Mouse (Mus musculus) MEL (cell line): ENCODE results near the gene Crebzf. TPM values are rescaled to one million over a fixed set of nuclear protein-coding genes. Genes with fewer than 3 reads are reported as not detected.

Experiments
- DNase-seq: peaks from one replicate; pipeline ENCODE4 v3.0.0; 2011; ENCODE audit warnings: low read depth, low spot score
- H3K27ac ChIP-seq: 2 replicates; pipeline ENCODE4 v1.5.1; 2012; ENCODE audit warnings: low read depth, mild to moderate bottlenecking, control low read depth, low read length, moderate library complexity; ENCODE audit not compliant: control insufficient read depth
- H3K27me3 ChIP-seq, 2 experiments: fragments of 150-350 bp in 1 of 2; sonication (generic) in 1 of 2; 2 replicates each; pipeline ENCODE4 v1.6.1; 2012; ENCODE audit warnings: low read length in 2 of 2, mild to moderate bottlenecking in 2 of 2, improper control_type of control experiment in 1 of 2, moderate library complexity in 1 of 2; ENCODE audit not compliant: insufficient read depth in 2 of 2, control insufficient read depth in 1 of 2
- H3K36me3 ChIP-seq, 2 experiments: 2 replicates each; pipeline ENCODE4 v1.6.1; 2012 to 2014; ENCODE audit warnings: low read length in 2 of 2, improper control_type of control experiment in 1 of 2, inconsistent platforms in 1 of 2, mild to moderate bottlenecking in 1 of 2; ENCODE audit not compliant: insufficient read depth in 2 of 2, control insufficient read depth in 1 of 2
- H3K4me1 ChIP-seq, 2 experiments: fragments of 150-350 bp in 1 of 2; sonication (generic) in 1 of 2; 2 replicates each; pipeline ENCODE4 v1.6.1; 2012; ENCODE audit warnings: low read length in 2 of 2, improper control_type of control experiment in 1 of 2, mild to moderate bottlenecking in 1 of 2; ENCODE audit not compliant: insufficient read depth in 2 of 2, control insufficient read depth in 1 of 2
- H3K4me3 ChIP-seq, 2 experiments: fragments of 150-350 bp in 1 of 2; sonication (generic) in 1 of 2; 2 replicates each; pipeline ENCODE4 v1.5.1; 2012; ENCODE audit warnings: low read depth in 2 of 2, low read length in 2 of 2, mild to moderate bottlenecking in 2 of 2, moderate library complexity in 2 of 2, control low read depth in 1 of 2, improper control_type of control experiment in 1 of 2; ENCODE audit not compliant: control insufficient read depth in 1 of 2, insufficient read depth in 1 of 2
- H3K79me2 ChIP-seq: 2 replicates; pipeline ENCODE4 v1.6.1; 2012; ENCODE audit warnings: mild to moderate bottlenecking, low read length, moderate library complexity; ENCODE audit not compliant: control insufficient read depth, poor library complexity, insufficient read depth
- H3K9ac ChIP-seq: 2 replicates; pipeline ENCODE4 v1.6.1; 2012; ENCODE audit warnings: low read depth, mild to moderate bottlenecking, control low read depth, low read length, moderate library complexity; ENCODE audit not compliant: control insufficient read depth, poor library complexity, severe bottlenecking
- H3K9me3 ChIP-seq: fragments of 150-350 bp; sonication (generic); replicated peaks from 2 replicates; pipeline ENCODE4 v1.6.1; 2012; ENCODE audit warnings: mild to moderate bottlenecking, low read length, improper control_type of control experiment, moderate library complexity; ENCODE audit not compliant: insufficient read depth
- BHLHE40 ChIP-seq: IDR thresholded peaks from 2 replicates; pipeline ENCODE4 v1.6.1; 2012; ENCODE audit warnings: low read depth, mild to moderate bottlenecking, inconsistent platforms, low read length, improper control_type of control experiment, borderline replicate concordance
- CHD1 ChIP-seq: IDR thresholded peaks from 2 replicates; pipeline ENCODE4 v1.6.1; 2012; ENCODE audit warnings: low read depth, mild to moderate bottlenecking, inconsistent platforms, low read length, improper control_type of control experiment
- CTCF ChIP-seq, 3 experiments: IDR thresholded peaks in 2 of 3; conservative IDR thresholded peaks in 1 of 3; 2 replicates each; pipeline ENCODE4 v1.5.1; 2011 to 2012; ENCODE audit warnings: low read length in 3 of 3, low read depth in 2 of 3, mild to moderate bottlenecking in 2 of 3, improper control_type of control experiment in 1 of 3, inconsistent platforms in 1 of 3, mixed read lengths in 1 of 3, moderate library complexity in 1 of 3; ENCODE audit not compliant: control insufficient read depth in 1 of 3, insufficient read depth in 1 of 3, poor library complexity in 1 of 3, severe bottlenecking in 1 of 3
- ELF1 ChIP-seq: IDR thresholded peaks from 2 replicates; pipeline ENCODE4 v1.6.1; 2014; ENCODE audit warnings: low read depth, mild to moderate bottlenecking, inconsistent platforms, low read length, improper control_type of control experiment, moderate library complexity
- EP300 ChIP-seq, 2 experiments: IDR thresholded peaks; 2 replicates each; pipeline ENCODE4 v1.6.1; 2011; ENCODE audit warnings: improper control_type of control experiment in 2 of 2, low read length in 2 of 2, low read depth in 1 of 2, mild to moderate bottlenecking in 1 of 2
- ETS1 ChIP-seq: IDR thresholded peaks from 2 replicates; pipeline ENCODE4 v1.6.1; 2012; ENCODE audit warnings: low read depth, mild to moderate bottlenecking, inconsistent platforms, low read length, improper control_type of control experiment, moderate library complexity
- JUND ChIP-seq: IDR thresholded peaks from 2 replicates; pipeline ENCODE4 v1.6.1; 2011; ENCODE audit warnings: low read depth, mild to moderate bottlenecking, improper control_type of control experiment, low read length
- MAFK ChIP-seq: IDR thresholded peaks from 2 replicates; pipeline ENCODE4 v1.6.1; 2011; ENCODE audit warnings: low read depth, mild to moderate bottlenecking, low read length, improper control_type of control experiment, borderline replicate concordance
- MAX ChIP-seq: IDR thresholded peaks from 2 replicates; pipeline ENCODE4 v1.6.1; 2011; ENCODE audit warnings: low read length, improper control_type of control experiment
- MAZ ChIP-seq: IDR thresholded peaks from 2 replicates; pipeline ENCODE4 v1.6.1; 2012; ENCODE audit warnings: low read depth, mild to moderate bottlenecking, inconsistent platforms, low read length, improper control_type of control experiment
- MEF2A ChIP-seq: IDR thresholded peaks from 2 replicates; pipeline ENCODE4 v1.6.1; 2014; ENCODE audit warnings: low read depth, mild to moderate bottlenecking, inconsistent platforms, low read length, improper control_type of control experiment; ENCODE audit not compliant: poor library complexity, insufficient replicate concordance, severe bottlenecking; ENCODE audit errors: extremely low read depth
- MYB ChIP-seq: IDR thresholded peaks from 2 replicates; pipeline ENCODE4 v1.6.1; 2011; ENCODE audit warnings: mild to moderate bottlenecking, low read depth, low read length, improper control_type of control experiment
- MYC ChIP-seq: IDR thresholded peaks from 2 replicates; pipeline ENCODE4 v1.6.1; 2011; ENCODE audit warnings: low read depth, mild to moderate bottlenecking, low read length, improper control_type of control experiment, moderate library complexity
- POLR2A ChIP-seq, 2 experiments: IDR thresholded peaks; 2 replicates each; pipeline ENCODE4 v1.6.1; 2011 to 2012; ENCODE audit warnings: low read length in 2 of 2, mild to moderate bottlenecking in 2 of 2, control low read depth in 1 of 2, improper control_type of control experiment in 1 of 2, low read depth in 1 of 2, moderate library complexity in 1 of 2; ENCODE audit not compliant: control insufficient read depth in 1 of 2, insufficient read depth in 1 of 2, poor library complexity in 1 of 2
- POLR2AphosphoS2 ChIP-seq: IDR thresholded peaks from 2 replicates; pipeline ENCODE4 v1.6.1; 2011; ENCODE audit warnings: low read length, improper control_type of control experiment
- POLR2AphosphoS5 ChIP-seq: IDR thresholded peaks from 2 replicates; pipeline ENCODE4 v1.6.1; 2012; ENCODE audit warnings: low read depth, borderline replicate concordance, mild to moderate bottlenecking, inconsistent platforms, low read length, moderate library complexity, mixed read lengths
- RCOR1 ChIP-seq: IDR thresholded peaks from 2 replicates; pipeline ENCODE4 v1.6.1; 2012; ENCODE audit warnings: low read depth, mild to moderate bottlenecking, inconsistent platforms, low read length, improper control_type of control experiment
- SIN3A ChIP-seq: IDR thresholded peaks from 2 replicates; pipeline ENCODE4 v1.6.1; 2012; ENCODE audit warnings: low read length, improper control_type of control experiment, inconsistent platforms
- TCF12 ChIP-seq: IDR thresholded peaks from 2 replicates; pipeline ENCODE4 v1.6.1; 2014; ENCODE audit warnings: low read depth, mild to moderate bottlenecking, inconsistent platforms, low read length, improper control_type of control experiment, moderate library complexity
- UBTF ChIP-seq: IDR thresholded peaks from 2 replicates; pipeline ENCODE4 v1.6.1; 2012; ENCODE audit warnings: low read depth, mild to moderate bottlenecking, inconsistent platforms, low read length, improper control_type of control experiment, moderate library complexity, borderline replicate concordance; ENCODE audit not compliant: insufficient read depth
- USF1 ChIP-seq: IDR thresholded peaks from 2 replicates; pipeline ENCODE4 v1.6.1; 2014; ENCODE audit warnings: low read depth, mild to moderate bottlenecking, inconsistent platforms, low read length, improper control_type of control experiment, moderate library complexity
- ZC3H11A ChIP-seq: IDR thresholded peaks from 2 replicates; pipeline ENCODE4 v1.6.1; 2012; ENCODE audit warnings: low read depth, mild to moderate bottlenecking, inconsistent platforms, low read length, improper control_type of control experiment
- ZKSCAN1 ChIP-seq: IDR thresholded peaks from 2 replicates; pipeline ENCODE4 v1.6.1; 2012; ENCODE audit warnings: low read depth, mild to moderate bottlenecking, inconsistent platforms, low read length, improper control_type of control experiment, moderate library complexity
- polyA plus RNA-seq, 2 experiments: library from polyadenylated mRNA; stranded (reverse) in 1 of 2; unstranded in 1 of 2; fragments of >175 nt in 1 of 2; fragments of >200 nt in 1 of 2; gene quantifications; 2 replicates each; pipeline versions ENCODE4 v1.2.1 to v1.2.4; 2012; ENCODE audit warnings: low replicate concordance in 2 of 2, low read depth in 1 of 2; ENCODE audit not compliant: insufficient read length in 2 of 2, insufficient read depth in 1 of 2, missing spikeins in 1 of 2
- total RNA-seq: library from RNA; depleted of rRNA; stranded (reverse); fragments of 300-350 nt; gene quantifications from 2 replicates; pipeline ENCODE4 v1.2.3, GENCODE M21; 2012

The Crebzf gene
- total and polyA plus RNA-seq, 3 experiments = 63.3 to 152 (median 78.9) TPM

DNA sequence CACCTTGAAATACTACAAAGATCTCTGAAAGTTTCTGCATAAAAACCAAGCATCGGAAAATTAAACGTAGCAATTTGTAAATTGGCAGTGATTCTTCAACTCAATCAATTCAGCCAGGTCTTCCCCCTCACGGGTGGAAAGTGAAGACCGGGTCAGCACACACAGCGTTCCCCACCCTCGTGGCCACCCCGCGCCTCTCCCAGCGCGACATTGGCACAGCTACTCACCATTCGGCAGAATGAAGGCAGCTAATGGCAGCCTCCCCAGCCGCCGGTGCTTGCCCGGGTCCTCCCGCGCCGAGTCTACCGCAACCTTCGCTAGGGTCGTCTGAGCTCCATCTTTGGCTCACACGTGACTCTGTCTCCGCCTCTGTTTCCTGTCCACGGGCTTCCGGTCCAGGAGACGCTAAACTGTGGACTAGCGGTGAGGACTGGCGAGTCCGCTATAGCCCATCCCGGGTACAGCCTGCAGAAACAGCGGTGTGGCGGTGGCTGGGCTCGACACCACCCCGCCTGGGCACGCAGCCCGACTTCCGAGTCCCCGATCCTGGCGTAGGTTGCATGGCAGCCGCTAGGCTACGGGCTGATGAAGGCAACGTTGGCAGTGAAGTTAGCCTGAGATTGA is 14.4 kb downstream of the Crebzf start, which contains the start of gene Tmem126a (continued):
- TF ChIP-seq EP300 (IDR thresholded peaks at IDR 0.05; ENCODE audit: low read depth in 1 of 2, low read length in 2 of 2) = no peak
- TF ChIP-seq POLR2A (IDR thresholded peaks at IDR 0.05; ENCODE audit: control insufficient read depth in 1 of 2, insufficient read depth in 1 of 2, low read depth in 1 of 2, low read length in 2 of 2, poor library complexity in 1 of 2) = peak; percentile 74 to 83
- TF ChIP-seq TCF12 = peak; percentile 39; the same call in 1 of the 2 replicates
- peak; percentile 80 for TF ChIP-seq BHLHE40
- peak; percentile 35 for TF ChIP-seq SIN3A
- TF ChIP-seq ELF1 = peak; percentile 63; the same call in 1 of the 2 replicates
- TF ChIP-seq MAZ = no peak
- TF ChIP-seq MAX = peak; percentile 79
- TF ChIP-seq JUND = no peak
- TF ChIP-seq ZC3H11A = no peak
- no peak; the same call in 1 of the 2 replicates for TF ChIP-seq MAFK
- TF ChIP-seq CTCF (IDR thresholded peaks at IDR 0.05 in 2 of 3, conservative IDR thresholded peaks at IDR 0.05 in 1 of 3; ENCODE audit: control insufficient read depth in 1 of 3, insufficient read depth in 1 of 3, low read depth in 2 of 3, low read length in 3 of 3, poor library complexity in 1 of 3, severe bottlenecking in 1 of 3) = no peak
- no peak for TF ChIP-seq MEF2A
- TF ChIP-seq MYB = 0 out of 2 replicates have a peak, but pooled peaks have one; percentile 21
- no peak for TF ChIP-seq MYC
- TF ChIP-seq RCOR1 = 0 out of 2 replicates have a peak, but pooled peaks have one; percentile 14
- peak; percentile 93 for TF ChIP-seq POLR2AphosphoS2

GRCm38 (mm10) chr7:90457517-90457916 is 15.0 kb downstream of the Crebzf start:
- Histone ChIP-seq H3K4me1 (peaks cover 2 to 3% of the 10 kb centered on the region in 2 experiments; a peak in 3 of 4 replicates), H3K36me3 (peaks cover 0 to 18% of the 10 kb centered on the region in 2 experiments; a peak in 3 of 4 replicates), H3K4me3 (peak overlapping the region; percentile 62 to 78), H3K27ac (peak overlapping the region; percentile 58), H3K9ac (peak overlapping the region; percentile 79), H3K79me2 (peaks cover 3% of the 10 kb centered on the region; the same call in 1 of the 2 replicates), H3K9me3 (no peaks in the 10 kb centered on the region), H3K27me3 (no peaks in the 10 kb centered on the region)
- TF ChIP-seq POLR2AphosphoS5 (no peak), USF1 (no peak), BHLHE40 (peak; percentile 78; the same call in 1 of the 2 replicates), UBTF (no peak), ZKSCAN1 (no peak), ETS1 (no peak), MYB (peak; percentile 46), JUND (no peak), CHD1 (no peak)
- no peak for DNase-seq
